Mouse (Mus musculus) liver, adult 2 months (tissue): ENCODE data around the gene Jund.

ENCODE experiments used
- CTCF ChIP-seq: fragments of 200-500 bp; IDR thresholded peaks from 2 replicates; pipeline ENCODE4 v1.5.1; 2011; ENCODE audit warnings: low read depth, low read length, control low read depth
- POLR2A ChIP-seq: fragments of 200-500 bp; IDR thresholded peaks from 2 replicates; pipeline ENCODE4 v1.6.1; 2011; ENCODE audit warnings: low read length, control low read depth; ENCODE audit not compliant: insufficient read depth; ENCODE audit errors: extremely low read depth

DNA sequence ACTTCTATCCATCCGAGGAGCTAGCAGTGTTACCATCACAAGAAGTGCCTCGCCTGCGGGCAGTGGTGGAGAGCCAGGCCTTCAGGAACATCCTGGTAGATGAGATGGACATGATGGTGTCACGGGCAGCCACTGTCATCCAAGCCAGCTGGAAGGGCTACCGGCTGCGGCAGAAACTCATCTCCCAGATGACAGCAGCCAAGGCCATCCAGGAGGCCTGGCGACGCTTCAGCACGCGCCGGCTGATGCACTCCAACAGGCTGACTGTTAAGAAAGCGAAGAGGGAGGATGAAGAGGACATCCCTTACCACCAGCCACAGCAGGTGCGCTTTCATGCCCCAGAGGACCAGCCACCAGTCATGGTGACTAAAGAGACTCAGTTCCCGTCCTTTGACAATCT, 9.5 kb downstream of the Jund start:
- TF ChIP-seq POLR2A: no peak
- no peak for TF ChIP-seq CTCF
